Mouse (Mus musculus) midbrain, embryonic 10.5 days (tissue): ENCODE data around the gene Efcab1. TPM values are rescaled to one million over a fixed set of nuclear protein-coding genes. Genes with fewer than 3 reads are reported as not detected.
"Not testable (repeated sequence)": the region's sequence is repeated elsewhere in the genome, so short reads cannot be mapped to it uniquely, and the experiment has no call there.

Experiments used
- DNase-seq: peaks from one replicate; pipeline ENCODE4 v3.0.0-alpha.2; 2017; ENCODE audit warnings: low spot score
- H3K27ac ChIP-seq: fragments of 300-500 bp; sonication (generic); replicated peaks from 2 replicates; pipeline ENCODE4 v1.5.1; 2016; ENCODE audit warnings: mild to moderate bottlenecking
- H3K27me3 ChIP-seq: fragments of 300-500 bp; sonication (generic); 2 replicates; pipeline ENCODE4 v1.6.1; 2016; ENCODE audit warnings: low read depth, mild to moderate bottlenecking; ENCODE audit not compliant: poor library complexity, severe bottlenecking
- H3K36me3 ChIP-seq: fragments of 300-500 bp; sonication (generic); 2 replicates; pipeline ENCODE4 v1.6.1; 2016; ENCODE audit warnings: mild to moderate bottlenecking, moderate library complexity
- H3K4me1 ChIP-seq: fragments of 300-500 bp; sonication (generic); 2 replicates; pipeline ENCODE4 v1.6.1; 2016
- H3K4me3 ChIP-seq: fragments of 300-500 bp; sonication (generic); 2 replicates; pipeline ENCODE4 v1.5.1; 2016; ENCODE audit warnings: mild to moderate bottlenecking, moderate library complexity
- H3K9me3 ChIP-seq: fragments of 300-500 bp; sonication (generic); replicated peaks from 2 replicates; pipeline ENCODE4 v1.6.1; 2016; ENCODE audit warnings: mild to moderate bottlenecking
- WGBS: fragments of 180-500 bp; shearing (Covaris S2); methylation state at CpG from one replicate; pipeline ENCODE4 v1.1.7; 2016; 5-methylcytosine and 5-hydroxymethylcytosine counted together
- polyA plus RNA-seq: library from polyadenylated mRNA; unstranded; fragments of >200 nt; fragmentation: Nextera tagmentation; extraction: Ambion mirVana; gene quantifications from 2 replicates; pipeline ENCODE4 v1.2.1, GENCODE M21; 2016

Gene Efcab1
- polyA plus RNA-seq, 1 experiment from 2014 or later, result 12.0 TPM

DNA sequence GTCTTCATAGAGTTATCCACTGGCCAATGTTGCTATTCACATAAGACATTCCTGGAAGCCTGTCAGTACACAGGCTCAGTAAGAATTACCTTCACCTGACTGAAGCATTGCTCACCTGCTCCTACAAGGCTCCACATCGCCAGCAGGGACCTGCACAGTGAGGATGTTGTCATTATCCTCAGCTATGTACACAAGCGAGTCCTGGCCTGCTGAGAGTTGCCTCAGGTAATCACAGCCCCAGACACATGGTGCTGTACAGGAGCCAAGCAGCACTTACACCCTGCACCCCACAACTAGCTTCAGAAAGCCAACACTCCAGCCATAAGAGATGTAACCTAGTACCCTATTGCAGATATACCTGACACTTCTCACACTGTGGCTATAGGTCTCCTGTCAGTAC, 37.1 kb downstream of the Efcab1 start:
- Histone ChIP-seq H3K4me1 (no peaks in the 10 kb centered on the region), H3K27me3 (no peaks in the 10 kb centered on the region), H3K36me3 (no peaks in the 10 kb centered on the region), H3K4me3 (no peak overlapping the region), H3K9me3 (no peaks in the 10 kb centered on the region), H3K27ac (no peak overlapping the region)
- WGBS, result 83% methylated on average over 2 of the region's 2 CpGs
- DNase-seq, result no peak

DNA sequence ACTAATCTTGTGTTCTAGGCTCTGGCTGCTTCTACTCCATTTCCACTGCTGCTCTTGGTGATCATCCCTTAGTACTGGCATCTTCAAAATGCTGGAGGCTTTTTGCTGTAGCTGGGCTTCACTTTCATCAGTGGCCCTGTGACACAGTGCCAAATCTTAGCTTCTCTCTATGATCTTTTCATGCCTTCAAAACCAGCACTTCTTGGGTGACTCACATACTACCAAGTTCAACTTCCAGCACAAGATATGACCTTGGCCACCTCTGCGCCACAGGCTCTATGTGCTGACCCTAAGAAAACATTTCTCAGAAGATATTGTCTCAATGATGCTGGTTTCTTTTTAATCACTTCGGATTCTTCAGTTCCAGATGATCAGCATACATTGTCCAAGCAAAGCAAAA, 41.2 kb downstream of the Efcab1 start:
- H3K27ac ChIP-seq, H3K4me1 ChIP-seq, H3K36me3 ChIP-seq, H3K27me3 ChIP-seq, DNase-seq, H3K9me3 ChIP-seq, H3K4me3 ChIP-seq: not testable (repeated sequence)
- WGBS, result 90% methylated on average over 2 of the region's 2 CpGs

DNA sequence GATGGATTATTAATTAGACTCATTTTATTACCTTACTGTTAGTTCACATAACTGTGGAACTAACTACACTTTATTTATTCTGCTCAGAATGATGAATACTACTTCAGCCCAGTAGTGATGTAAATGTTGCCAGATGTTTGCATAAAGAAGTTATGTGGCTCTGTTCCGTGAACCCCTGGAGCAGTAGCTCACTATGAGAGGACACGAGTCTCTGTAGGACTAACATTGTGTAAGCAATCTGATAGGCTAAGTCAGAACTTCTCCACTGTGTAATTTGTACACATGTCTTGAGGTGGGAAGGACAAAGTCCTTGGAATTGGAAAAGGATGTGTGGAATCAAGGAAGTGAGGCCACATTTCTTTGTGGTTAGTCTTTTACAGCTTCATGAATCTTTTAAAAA, 45.5 kb downstream of the Efcab1 start:
- Histone ChIP-seq H3K27ac (no peak overlapping the region), H3K4me3 (no peak overlapping the region), H3K9me3 (no peaks in the 10 kb centered on the region), H3K4me1 (no peaks in the 10 kb centered on the region), H3K27me3 (no peaks in the 10 kb centered on the region), H3K36me3 (no peaks in the 10 kb centered on the region)
- DNase-seq, result no peak
- WGBS, result 87% methylated on average over 2 of the region's 2 CpGs

DNA sequence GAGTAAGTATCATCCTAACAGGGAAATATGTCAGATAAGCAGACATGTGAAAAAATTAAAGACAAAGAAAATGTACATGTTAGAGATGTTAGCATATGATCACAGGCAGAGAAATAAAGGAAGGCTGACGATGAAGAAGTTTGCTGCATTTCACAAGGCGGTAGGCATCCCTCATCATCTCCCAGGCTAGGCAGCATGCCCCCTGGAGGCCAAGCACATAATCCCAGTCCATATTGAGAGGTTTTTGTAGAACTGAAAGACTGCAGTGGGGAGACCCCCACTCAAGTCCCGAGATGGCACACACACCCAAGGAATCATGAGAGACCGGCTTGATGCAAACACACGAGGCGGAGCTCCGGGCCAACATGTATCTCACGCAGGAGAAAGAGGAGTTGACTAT, 53.3 kb downstream of the Efcab1 start:
- Histone ChIP-seq H3K4me1 (no peaks in the 10 kb centered on the region), H3K27me3 (no peaks in the 10 kb centered on the region), H3K36me3 (no peaks in the 10 kb centered on the region), H3K27ac (no peak overlapping the region), H3K4me3 (no peak overlapping the region), H3K9me3 (0 out of 2 replicates have a peak, but pooled peaks cover 5% of the 10 kb centered on the region)
- DNase-seq, result no peak
- 94% methylated on average over 8 of the region's 8 CpGs for WGBS

DNA sequence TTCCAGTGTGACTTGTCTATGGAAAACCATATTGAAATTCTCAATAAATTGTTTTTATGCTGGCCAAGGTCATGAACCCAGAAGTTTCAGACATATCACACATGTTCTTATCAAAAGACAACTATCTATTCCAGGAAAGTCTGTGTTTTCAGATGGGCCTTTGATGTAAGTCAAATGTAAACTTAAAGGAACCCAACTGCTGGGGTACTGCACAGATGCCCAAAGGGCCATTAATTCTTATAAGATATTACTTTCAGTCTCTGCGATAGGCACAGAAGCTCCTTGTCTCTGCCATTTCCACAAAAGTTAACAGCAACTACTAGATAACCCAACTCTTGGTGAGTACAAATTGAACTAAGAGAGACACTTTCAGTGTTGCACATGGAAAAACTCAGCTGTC, 67.3 kb downstream of the Efcab1 start:
- H3K36me3 ChIP-seq, result no peaks in the 10 kb centered on the region
- 89% methylated on average over 1 of the region's 1 CpGs for WGBS

DNA sequence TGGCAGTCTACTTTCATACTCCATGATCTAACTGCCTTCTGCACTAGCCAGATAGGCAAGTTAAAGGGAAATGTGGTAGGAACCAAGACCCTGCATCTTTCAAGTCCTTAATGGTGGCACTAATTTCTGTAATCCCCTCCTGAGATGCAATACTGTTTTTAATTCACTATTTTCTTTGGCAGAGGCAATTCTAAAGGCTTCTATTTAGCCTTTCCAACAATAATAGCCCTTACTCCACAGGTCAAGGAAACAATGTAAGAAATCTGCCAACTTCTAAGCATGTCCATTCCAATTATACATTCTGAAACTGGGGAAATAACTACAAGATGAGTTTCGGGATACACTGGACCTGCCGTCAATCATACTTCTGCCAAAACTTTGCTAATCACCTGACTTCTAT, 72.8 kb downstream of the Efcab1 start:
- H3K36me3 ChIP-seq, result no peaks in the 10 kb centered on the region
- H3K4me3 ChIP-seq, result no peak overlapping the region
- no peak overlapping the region for H3K27ac ChIP-seq
- no peaks in the 10 kb centered on the region for H3K9me3 ChIP-seq
- WGBS, result 91% methylated on average over 2 of the region's 2 CpGs
- H3K4me1 ChIP-seq, result no peaks in the 10 kb centered on the region
- no peak for DNase-seq
- no peaks in the 10 kb centered on the region for H3K27me3 ChIP-seq

More for the DNA sequence above, 67.3 kb downstream of the Efcab1 start:
- Histone ChIP-seq H3K27me3 (no peaks in the 10 kb centered on the region), H3K27ac (no peak overlapping the region), H3K9me3 (no peaks in the 10 kb centered on the region), H3K4me1 (no peaks in the 10 kb centered on the region), H3K4me3 (no peak overlapping the region)
- no peak for DNase-seq

DNA sequence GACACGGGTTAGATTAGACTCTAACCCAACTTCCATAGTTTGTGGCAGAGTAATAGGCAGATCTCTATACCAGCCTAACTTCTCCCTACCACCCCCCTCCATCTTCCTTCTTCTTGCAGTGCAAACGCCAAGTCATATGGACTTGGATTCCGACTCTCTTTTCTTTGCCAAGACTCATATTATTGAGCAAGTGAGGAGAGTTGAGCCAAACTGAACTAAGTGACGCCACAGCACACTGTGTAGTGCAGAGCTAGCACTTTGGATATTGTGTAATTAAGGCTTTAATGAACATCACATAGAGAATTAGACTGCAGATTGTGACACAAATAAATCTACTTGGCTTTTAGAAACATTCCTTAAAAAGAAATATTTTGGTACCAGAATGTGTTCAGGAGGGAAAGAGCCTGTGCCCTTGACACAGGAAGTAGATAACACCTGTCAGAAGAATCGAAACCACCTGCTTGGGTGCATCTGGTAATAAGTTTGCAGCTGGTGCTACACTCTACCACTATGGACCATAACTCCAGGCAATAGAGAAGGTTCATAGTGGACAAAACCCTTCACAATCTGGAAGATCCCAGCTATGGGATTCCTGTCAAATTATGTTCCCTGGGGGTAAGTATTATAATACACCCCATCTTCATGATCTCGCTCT, 83.3 kb downstream of the Efcab1 start:
- H3K36me3 ChIP-seq, result no peaks in the 10 kb centered on the region
- H3K9me3 ChIP-seq, result no peaks in the 10 kb centered on the region
- no peaks in the 10 kb centered on the region for H3K27me3 ChIP-seq
- WGBS, result 85% methylated on average over 6 of the region's 6 CpGs
- H3K4me1 ChIP-seq, result no peaks in the 10 kb centered on the region
- H3K4me3 ChIP-seq, result no peak overlapping the region
- no peak for DNase-seq
- H3K27ac ChIP-seq, result no peak overlapping the region

DNA sequence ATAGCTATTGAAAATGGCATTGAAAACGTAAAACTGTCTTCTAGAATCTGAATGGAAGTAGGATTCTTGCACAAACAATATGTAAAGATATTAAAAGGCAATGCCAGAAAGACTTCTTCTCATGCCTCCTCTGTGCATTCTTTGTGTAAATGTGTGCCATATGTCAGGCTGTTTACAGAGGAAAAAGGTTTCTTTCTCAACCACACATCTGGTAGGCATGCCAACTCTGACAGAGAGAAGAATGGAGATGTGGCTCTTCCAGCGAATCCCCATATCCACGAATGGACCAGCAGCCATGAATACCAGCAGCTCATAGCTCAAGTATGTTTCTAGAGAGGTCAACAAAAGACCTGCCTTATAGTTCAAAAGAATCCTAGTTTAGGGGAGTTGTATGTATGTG, 84.6 kb downstream of the Efcab1 start:
- H3K9me3 ChIP-seq, result no peaks in the 10 kb centered on the region
- H3K4me1 ChIP-seq, result no peaks in the 10 kb centered on the region
- no peaks in the 10 kb centered on the region for H3K27me3 ChIP-seq
- WGBS, result 78% methylated on average over 3 of the region's 3 CpGs
- DNase-seq, result no peak
- no peaks in the 10 kb centered on the region for H3K36me3 ChIP-seq
- H3K27ac ChIP-seq, result no peak overlapping the region
- no peak overlapping the region for H3K4me3 ChIP-seq

DNA sequence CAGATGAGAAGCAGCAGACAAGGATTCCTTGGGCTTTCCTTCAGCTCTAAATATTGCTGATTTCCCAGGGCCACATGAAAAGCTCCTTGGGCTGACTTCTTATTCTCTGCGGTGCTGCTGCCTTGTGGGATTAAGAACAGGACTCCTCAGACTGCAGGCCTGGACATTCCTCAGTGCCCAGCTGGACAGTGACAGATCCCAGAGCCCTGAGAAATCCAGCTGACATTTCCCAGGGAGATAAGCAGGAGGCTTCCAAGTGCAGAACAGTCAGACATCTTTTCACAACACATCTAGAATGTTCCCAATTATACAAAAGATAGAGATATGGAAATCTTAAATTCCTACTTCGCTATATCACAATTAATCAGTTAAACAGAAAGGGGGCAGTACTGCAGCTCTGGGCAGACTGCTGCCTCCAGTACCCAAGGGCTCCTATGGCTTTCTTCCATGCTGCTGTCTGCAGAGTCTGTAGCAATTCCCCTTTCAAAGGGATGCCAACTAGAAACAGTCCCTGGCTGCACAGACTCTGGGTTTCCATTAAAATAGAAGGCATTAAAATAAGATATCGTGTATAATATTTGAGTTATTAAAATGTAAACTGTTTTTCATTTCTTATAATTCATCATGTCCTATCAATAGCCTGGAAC, 86.2 kb downstream of the Efcab1 start:
- H3K9me3 ChIP-seq, result no peaks in the 10 kb centered on the region
- no peaks in the 10 kb centered on the region for H3K27me3 ChIP-seq
- no peak overlapping the region for H3K4me3 ChIP-seq
- no peaks in the 10 kb centered on the region for H3K4me1 ChIP-seq
- 70% methylated on average over 3 of the region's 3 CpGs for WGBS
- no peak for DNase-seq
- H3K36me3 ChIP-seq, result no peaks in the 10 kb centered on the region
- H3K27ac ChIP-seq, result no peak overlapping the region

DNA sequence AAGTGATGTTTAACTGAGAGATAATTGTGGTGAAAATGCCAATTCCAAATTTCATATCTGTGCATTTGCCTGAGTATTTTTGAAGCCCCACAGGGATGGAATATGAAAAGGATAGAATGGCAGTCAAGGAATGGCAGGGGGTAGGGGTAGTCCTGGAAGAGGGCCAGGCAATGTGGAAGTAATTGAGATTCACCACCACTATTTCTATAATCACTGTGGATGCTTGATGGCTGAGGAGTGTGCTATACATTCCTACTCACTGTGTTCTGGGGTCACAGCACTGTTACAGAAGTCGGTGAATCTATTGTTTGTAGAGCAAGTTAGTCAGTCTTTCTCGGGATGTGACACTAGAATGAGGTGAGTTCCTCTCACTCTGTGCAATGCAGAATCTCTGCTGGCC, 108.3 kb downstream of the Efcab1 start:
- no peak overlapping the region for H3K4me3 ChIP-seq
- H3K4me1 ChIP-seq, result no peaks in the 10 kb centered on the region
- no peaks in the 10 kb centered on the region for H3K36me3 ChIP-seq
- no peaks in the 10 kb centered on the region for H3K9me3 ChIP-seq
- WGBS, result 94% methylated on average over 2 of the region's 2 CpGs
- H3K27ac ChIP-seq, result no peak overlapping the region
- no peaks in the 10 kb centered on the region for H3K27me3 ChIP-seq
- DNase-seq, result no peak
